Mouse (Mus musculus): Measurements from ENCODE around the gene Olfm1.

DNA sequence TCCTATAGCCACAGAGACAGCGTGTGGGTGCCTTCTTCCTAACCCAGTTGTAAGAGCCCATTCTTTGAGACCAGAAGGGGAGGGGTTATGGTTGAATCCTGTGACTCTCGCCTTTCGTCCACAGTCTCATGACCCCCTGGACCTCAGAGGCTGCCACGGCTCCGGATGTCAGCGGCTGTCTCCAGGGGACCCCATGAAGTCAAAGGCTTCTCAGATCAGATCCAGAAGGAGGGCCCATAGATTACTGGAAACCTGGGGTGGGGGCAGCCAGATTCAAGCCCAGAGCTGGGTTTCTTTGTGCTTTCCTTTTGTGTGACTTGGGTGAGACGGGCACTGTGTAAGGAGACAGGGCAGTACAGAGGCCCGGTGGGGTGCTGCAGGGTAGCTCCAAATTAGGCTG, 27.2 kb upstream of the Olfm1 start:
- TF ChIP-seq CTCF (conservative IDR thresholded peaks at IDR 0.05; ENCODE audit: low read length) (no peak), NANOG (IDR thresholded peaks at IDR 0.05; ENCODE audit: borderline replicate concordance, low read length) (no peak), POU5F1 (IDR thresholded peaks at IDR 0.05; ENCODE audit: borderline replicate concordance, low read length) (no peak)

All from E14TG2a.4 (cell line).